Mouse (Mus musculus) fat pad, adult 2 months (tissue): ENCODE data around the gene Svop.

ENCODE experiments used
- DNase-seq: peaks from one replicate; pipeline ENCODE4 v3.0.0-alpha.2; 2011; ENCODE audit warnings: low read depth, low spot score; ENCODE audit errors: extremely low read depth

Svop gene

DNA sequence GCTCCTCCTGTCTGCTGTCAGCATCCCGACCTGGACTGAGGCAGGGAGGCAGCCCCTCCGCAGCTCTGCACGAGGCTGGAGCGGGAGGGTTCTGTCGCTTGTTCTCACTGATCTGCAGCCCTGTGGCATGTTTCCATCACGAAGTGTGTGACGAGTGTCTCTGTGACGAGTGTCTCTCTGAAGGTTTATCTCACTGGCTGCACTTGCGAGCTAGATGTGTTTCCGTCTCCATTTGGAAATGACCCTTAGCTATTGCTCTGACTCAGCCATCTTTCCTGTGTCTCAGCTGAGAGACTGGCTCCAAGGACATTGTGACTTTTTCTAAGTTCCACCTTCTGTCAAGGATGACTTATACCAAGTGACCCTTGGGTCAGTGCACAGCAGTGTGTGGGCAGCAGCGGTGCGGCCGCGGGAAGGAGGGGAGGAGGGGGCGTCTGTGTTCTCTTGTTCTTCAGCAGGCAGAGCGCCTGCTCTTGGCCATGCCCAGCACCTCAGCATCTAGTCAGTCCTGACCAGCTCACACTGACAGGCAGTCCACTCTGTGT lies 15.1 kb upstream of the Svop start:
- DNase-seq, result no peak

DNA sequence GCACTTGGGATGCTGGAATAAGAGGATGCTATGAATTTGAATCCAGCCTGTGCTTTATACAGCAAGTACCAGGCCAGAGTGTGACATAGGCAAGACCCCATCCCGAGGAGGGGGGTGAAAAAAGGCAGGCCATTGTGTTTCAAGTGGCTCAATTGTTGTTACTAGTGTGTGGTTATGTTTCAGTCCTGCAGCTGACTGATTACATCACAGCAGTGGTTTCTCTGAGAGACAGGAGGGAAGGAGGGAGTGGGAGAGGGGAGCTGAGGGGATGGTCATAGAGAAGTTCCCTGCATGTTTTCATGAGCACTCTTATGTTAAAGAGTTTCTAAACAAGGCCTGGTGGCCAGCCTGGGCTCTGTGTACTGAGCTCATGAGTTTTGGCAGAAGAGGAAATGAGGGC lies 11.4 kb upstream of the Svop start:
- DNase-seq, result no peak

DNA sequence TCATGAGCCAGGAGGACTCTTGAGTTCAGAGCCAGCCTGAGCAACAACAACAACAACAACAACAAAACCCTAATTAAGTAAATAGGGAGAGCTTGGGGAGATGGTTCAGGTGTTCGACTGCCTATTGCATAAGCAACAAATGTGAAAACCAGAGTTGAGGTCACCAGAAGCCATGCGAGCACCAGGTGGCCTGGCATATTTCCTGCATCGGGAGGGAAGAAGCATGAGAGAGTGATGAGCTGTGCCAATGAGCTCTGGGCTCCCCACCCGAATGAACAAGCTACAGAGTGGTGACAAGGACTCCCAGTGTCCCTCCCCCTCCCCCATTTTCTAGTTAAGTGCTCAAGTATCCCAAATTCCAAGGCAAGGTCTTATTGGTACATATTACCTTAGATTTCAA lies 10.5 kb upstream of the Svop start:
- no peak for DNase-seq

DNA sequence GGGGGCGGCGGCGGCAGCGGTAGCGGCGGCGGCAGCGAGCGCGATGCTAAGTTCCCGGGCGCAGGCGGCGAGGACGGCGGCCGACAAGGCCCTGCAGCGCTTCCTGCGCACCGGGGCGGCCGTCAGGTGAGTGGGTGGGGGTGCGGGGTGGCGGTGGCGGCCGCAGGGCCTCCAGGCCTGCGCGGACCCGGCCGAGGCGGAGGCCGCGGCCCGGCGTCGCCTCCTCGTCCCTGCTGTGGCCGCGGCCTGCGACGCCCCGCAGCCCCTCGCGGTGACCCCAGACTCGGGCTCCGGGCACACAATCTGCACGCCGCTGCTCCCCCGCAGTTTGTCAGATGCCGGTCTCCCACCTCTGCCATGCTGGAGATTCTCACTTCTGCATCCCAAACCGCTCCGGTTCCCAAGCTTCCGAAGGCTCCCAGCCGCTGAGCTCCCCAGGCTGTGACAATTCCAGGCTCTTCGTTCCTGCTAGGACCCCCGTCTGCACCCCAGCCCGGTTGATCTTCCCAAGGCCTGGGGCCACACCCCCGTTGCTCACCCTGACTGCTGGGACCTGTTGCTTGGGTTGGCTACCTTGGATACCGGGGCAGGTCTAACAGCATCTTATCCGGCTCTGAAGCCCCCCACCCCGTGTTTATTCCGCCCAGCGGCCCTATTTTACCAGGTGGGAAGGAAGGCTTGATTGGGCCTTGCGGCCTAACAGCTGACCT lies 9.2 kb upstream of the Svop start:
- DNase-seq, result no peak

DNA sequence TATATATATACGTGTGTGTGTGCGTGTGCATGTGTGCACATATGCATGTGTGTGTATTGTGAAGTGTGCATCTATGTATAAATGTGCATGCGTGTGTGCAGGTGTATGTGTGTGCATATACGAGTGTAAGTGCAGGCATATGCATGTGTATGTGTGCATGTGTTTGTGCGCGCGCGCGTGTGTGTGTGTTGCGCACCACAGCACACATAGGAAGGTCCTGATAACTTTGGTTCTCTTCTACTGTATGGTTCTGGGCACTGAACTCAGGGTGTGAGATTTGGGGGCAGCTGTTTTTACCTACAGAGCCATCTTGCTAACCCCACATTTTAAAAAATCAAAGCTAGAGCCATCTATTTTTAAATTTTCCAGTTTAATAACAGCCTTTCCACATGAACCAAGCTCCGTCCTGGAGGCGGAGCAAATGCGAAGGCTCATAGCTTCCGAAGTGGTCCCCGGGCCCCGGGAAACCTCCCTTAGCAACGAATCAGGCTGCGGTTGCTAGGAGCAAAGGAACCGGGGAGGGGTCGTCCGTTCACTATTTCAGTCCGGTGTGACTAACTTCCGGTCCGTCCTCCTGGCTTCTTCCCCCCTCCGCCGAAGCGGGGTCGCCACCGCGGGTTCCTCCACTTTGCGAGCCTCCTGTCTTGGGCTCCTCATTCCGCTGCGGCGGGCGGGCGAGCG lies 8.5 kb upstream of the Svop start:
- peak; percentile 7 for DNase-seq

DNA sequence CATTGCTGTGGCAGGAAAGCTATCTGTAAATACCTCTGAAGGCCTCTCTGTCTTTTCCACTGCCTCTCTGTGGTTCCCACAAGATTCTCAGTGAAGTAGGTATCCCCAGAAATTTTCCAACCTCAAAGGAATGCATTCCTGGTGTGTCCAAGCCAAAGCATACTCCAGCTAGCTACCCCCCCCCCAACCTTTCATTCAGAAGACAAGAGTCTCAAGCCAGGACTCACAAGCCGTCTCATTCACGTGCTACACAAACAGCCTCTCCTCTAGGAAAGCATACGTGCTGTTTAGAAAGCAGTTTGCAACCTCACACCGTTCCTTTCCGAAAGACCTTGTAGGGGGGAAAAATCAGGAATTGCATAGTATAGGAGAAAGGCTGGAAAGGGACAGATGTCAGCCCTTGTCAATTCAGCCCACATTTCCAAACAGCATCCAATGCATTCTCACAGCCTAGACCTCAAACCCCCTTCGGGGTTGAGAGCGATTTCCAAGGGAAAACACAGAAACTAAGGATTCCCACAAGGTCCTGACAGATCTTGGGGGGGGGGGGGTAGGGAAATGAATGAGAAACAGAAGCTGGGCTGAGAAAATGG lies 853 bp downstream of the Svop start:
- DNase-seq, result no peak

DNA sequence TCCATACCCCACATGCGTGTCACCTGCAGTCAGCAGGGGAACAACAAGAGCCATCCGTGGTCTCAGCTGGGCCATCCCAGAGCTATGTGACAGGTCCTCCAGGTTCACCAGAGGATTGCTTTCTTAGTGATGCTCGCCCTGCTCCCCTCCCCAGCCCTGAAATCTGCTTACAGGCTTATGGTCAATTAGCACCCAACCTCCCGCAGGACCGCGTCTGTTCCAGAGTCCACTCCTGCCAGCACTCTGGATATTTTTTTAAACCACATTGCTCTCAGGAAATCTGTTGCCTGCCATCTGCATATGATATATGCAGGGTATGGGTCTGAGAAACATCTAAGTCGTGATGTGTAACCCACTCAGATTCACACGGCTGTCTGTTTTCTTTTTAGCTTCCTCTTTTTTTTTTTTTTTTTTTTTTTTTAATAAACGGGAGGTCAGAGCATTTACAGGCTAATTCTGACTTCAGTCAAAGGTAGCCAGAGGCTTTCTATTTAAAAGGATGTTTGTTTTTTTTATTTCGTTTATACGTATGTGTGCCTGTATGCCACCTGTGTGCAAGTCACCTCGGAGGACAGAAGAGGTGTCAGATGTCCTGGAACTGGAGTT lies 3.4 kb downstream of the Svop start:
- DNase-seq, result no peak

DNA sequence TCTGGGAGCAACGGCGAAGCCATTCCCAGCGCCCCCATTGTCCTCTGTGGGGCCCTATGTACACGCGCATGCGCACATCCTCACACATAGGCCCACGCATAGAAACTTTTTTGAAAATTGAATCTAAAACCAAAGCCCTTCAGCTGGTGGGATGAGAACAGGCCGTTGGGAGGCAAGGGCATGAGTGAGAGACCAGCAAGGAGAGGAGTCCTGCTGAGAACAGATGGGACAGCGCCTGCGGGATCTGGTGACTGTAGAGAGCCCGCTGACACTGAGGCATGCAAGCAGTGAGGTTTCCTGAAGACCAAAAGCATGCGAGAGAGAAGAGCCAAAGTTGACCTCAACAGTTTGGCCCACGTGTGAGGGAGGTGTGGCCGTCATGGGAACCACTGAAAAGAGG lies 5.9 kb downstream of the Svop start:
- no peak for DNase-seq

DNA sequence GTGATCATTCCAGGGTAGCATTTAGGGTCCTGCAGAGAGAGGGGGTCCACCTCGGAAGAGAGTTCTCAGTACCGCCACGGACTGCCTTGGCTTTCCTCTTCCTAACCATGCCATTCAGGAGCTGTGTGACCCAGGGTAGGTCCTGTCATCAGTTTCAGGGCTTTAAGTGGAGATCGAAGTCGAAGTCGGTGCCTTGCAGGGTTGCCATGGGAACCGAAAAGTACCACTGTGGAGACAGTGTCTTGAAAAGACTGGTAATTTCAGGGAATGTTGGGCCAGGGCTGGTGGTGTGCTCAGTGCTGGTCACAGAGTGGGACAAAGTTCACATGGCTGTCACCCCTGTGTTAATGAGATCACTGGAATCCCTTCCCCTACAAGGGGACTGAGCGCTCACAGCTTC lies 14.4 kb downstream of the Svop start:
- DNase-seq, result no peak

DNA sequence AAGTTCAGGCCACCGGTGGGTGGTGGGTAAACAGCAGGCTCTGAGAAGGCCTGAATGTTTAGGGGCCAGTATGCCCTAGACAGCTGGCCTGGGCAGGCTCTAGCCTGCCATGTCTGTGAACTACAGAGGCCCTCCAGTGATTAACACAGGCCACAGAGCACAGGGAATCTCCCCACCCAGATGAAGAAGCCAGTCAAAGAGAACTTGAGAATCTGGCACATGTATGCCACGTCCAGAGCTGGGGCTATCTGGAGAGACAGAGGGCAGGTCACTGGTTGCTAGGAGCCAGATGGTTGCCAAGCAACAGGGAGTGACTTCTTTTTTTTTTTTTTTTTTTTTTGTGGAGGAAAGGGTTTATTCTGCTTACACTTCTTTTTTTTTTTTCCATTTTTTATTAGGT lies 19.1 kb downstream of the Svop start:
- DNase-seq, result no peak

DNA sequence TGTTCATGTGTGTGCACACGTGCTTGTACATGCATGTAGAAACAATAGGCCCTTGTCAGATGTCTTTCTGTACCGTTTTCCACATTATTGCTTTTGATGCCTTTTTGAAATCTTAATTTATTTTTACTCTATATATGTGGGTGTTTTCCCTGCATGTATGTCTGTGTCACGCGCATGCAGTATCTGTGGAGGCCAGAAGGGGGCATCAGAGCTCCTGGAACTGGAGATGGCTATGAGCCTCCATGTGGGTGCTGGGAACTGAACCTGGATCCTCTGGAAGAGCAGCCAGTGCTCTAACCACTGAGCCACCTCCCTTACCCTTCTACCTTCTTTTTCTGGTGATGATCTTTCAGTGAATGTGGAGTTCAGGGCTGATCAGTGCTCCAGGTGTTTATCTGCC lies 20.5 kb downstream of the Svop start:
- no peak for DNase-seq

DNA sequence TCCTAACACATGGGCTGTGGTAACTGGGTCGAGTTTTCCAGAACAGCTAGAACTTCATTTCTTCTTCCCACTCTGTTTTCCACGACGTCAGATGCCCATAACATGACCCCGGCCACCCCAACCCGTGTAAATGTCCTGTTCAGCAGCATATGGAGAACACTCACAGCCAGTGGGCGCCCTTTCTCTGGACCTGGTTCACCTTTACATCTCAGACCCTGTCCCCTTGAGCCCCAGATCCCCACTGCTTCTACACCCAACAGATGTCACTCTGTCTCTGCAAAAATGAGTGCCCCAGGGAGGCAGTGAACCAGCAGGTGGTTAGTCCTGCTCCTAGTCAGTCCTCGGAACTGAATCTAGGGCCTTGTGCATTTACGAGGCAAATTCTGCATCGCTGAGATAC lies 23.4 kb downstream of the Svop start:
- no peak for DNase-seq

DNA sequence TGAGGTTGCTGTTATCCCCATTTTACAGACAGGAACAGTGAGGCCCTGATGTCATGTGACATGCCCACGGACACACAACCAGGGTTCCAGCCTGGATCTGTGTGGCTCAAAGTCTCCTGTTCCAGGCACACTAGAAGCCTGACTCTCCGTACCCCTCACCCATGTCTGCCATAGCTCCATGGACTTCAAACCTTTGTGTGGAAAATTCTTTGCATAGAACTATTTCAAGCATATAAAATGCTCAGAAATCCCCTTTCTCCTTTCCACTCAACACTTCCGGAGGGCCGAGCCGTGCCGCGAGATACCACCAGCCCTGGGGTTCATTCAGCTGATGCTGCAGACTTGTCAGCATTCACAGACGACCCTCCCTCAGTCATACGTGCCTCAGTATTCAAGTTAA lies 23.8 kb downstream of the Svop start:
- DNase-seq, result no peak

DNA sequence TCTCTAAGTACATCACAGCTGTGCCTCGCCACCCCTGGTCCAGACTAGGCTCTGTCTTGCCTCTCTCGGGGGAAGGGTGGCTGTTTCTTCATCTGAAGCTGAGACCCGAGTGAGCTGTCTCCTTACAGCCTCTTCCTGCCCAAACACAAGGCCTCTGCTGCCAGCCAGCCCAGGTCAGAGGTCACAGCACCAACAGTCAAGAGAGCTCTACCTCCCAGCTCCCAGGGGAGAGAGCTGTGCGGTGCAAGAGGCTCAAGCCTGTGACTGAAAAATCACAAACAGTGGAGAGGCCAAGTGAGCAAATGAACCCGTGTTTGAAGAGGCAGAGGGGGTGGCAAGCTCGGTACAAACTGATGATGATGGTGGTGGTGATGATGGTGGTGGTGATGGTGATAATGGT lies 24.8 kb downstream of the Svop start:
- no peak for DNase-seq

DNA sequence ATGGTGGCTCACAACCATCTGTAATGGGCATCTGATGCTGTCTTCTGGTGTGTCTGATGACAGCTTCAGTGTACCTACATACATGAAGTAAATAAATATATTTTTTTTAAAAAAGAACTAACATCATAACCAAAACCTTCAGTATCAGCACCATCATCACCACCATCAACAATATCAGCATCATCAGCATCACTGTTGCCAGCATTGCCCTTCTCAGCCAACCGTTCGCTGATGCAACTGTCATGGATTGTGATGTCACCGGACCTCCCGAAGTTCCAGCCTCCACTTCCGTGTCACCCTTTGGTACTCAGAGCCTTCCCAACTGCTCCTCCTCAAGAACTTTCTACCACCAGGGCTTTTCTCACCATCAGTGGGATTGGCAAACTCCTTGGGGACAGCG lies 26.2 kb downstream of the Svop start, which contains the start of gene Usp30:
Gene Usp30, plus strand, starts transcription at position 301 of the 400 bp plus-strand sequence.
- DNase-seq, result no peak

DNA sequence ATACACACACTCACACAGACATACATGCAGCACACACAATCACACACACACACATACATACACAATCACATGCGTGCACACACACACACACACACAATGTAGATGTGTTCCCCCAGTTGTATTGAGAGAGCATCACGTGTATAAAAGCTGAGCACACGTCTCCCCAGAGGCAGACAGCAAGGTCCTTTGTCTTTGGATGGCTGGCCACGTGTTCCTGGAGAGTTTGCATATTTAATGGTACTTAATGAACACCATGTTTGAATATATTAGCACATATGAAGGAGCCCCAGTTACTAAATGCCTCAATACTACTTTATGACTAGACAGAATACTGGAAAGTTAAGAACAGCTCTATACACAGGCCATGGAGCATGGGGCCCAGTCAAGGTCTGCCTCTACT lies 27.4 kb downstream of the Svop start:
- DNase-seq, result no peak

DNA sequence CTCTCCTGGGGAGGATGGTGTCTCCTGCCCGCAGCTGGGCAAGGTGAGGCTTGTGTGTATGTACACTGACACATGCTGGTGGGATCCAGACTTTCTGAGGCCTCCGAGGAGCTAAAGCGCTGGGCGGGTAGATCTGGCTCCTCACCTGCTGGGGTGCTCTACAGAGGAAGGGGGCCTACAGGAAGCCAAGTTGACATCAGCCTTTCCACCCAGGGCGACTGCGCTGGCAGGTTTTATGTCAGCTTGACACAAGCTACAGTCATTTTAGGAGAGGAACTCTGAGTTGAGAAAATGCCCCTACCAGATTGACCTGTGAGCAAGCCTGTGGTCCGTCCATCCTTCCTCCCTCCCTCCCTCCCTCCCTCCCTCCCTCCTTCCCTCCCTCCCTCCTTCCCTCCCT lies 29.7 kb downstream of the Svop start:
- no peak for DNase-seq

DNA sequence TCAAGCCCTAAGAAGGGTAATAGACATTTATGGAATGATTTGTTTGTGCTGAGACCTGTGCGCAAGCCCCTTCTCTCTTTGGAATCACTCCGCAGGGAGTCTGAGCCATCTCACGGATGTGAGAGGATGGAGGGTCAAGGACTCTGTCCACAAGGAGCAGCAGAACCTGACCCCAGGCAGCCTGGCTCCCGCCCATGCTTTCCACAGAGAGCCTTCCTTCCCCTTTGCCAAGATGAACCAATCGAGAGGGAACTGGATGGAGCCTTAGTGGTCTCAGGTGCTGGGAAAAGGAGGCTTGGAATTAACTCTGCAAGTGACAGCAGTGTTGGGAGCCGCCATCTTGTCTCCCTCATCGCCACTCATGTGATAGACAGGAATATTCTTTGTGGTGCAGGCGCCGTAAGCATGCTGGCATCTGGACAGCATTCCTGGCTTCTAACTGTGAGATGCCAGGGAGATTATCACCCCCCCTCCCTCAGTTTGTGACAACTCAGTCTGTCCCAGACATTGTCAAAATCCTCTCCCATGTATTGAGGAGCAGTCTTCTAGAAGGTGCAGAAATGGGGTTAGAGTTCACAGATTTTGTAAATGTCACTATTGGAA lies 34.1 kb downstream of the Svop start:
- DNase-seq, result no peak

DNA sequence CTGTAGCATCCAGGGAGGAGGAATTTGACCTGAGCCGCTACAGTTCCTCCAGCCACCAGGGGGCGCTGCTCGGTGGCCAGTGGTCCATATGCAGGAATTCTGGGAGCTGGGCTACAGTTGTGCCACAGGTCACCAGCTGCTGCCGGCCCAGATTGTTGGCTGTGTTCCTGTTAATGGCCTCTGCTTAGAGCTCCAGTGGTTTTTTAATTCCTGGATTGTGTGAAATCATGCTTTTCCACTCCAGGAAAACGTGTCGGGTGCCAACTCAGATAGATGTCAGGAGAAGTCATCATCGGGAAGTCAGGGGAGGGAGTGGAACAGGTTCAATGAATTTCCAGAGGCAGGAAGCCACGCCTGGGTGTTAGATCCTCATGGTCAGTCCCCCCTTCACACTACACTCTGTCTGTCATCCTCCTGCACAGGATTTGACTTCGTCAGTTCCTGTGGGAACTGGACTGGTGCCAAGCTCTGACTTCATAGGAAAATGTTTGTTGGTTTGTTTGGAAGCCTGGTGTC lies 39.1 kb downstream of the Svop start:
- no peak for DNase-seq

DNA sequence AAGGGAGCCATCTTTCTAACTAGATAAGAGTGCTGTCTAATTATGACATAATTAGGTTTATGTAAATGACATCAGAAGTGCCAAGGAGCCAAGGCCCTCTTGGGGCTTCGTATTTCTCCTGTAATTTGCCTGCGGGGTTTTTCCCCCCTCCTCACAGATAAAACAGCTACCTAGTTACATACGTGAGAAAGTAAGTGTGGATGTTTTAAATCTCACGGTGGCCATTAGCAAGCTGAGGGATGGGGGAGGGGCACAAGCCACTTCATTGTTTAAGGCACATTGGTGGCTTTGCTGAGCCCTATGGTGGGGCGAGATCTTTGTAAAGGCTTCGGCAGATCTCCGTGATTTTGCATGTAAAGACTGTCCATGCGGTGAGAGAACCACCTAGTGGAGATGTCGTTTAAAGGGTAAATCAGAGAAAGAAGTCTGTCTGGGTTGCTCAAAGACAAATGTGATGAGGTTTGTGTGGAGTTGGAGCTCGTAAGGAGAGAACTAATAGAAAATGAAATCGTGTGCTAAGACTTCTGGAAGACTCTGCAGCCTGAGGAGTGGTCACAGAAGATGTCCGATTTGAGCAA lies 42.5 kb downstream of the Svop start:
- DNase-seq, result no peak

DNA sequence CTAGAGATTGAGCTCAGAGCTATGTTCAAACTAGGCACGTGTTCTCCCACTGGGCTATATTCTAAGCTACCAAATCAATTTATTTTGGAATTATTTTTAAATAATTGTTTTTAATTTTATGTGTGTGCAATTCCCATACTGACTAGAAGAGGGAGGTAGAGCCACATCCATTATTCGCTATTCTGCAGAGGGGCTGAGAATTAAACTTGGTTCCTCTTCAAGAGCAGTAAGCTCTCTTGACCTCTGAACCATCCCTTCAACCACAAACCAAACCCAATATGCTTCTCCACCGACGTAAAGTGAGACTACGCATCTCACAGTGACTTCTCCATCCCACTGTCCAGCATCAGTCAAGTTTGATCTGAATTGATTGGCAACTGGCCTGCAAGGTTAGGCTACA lies 44.2 kb downstream of the Svop start:
- no peak for DNase-seq
